Mouse (Mus musculus): ENCODE measurements around the gene Nfic. TPM values are rescaled to one million over a fixed set of nuclear protein-coding genes. Genes with fewer than 3 reads are reported as not detected.
A peak's percentile ranks its signal among the peaks of the same experiment; 100 is the strongest.

Gene Nfic
- polyA plus RNA-seq, 1 experiment from 2014 or later, result 19.8 TPM

GRCm38 (mm10) chr10:81366477-81367206, 88.8 kb downstream of the Nfic start:
- H3K27me3 ChIP-seq (ENCODE audit: low read depth, poor library complexity, severe bottlenecking), result peaks cover 40% of the 10 kb centered on the region
- H3K4me3 ChIP-seq, result 0 out of 2 replicates have a peak overlapping the region, but pooled peaks have one; percentile 2
- peaks cover 75% of the 10 kb centered on the region for H3K36me3 ChIP-seq
- DNase-seq (ENCODE audit: low spot score), result no peak
- WGBS, result 83% methylated on average over 6 of the region's 6 CpGs
- no peaks in the 10 kb centered on the region for H3K9me3 ChIP-seq (replicated peaks)
- H3K27ac ChIP-seq, result no peak overlapping the region
- H3K4me1 ChIP-seq, result peaks cover 49% of the 10 kb centered on the region

GRCm38 (mm10) chr10:81365672-81366476, 89.6 kb downstream of the Nfic start, which contains the start of gene 4930404N11Rik:
TSS of gene 4930404N11Rik (minus strand) at chr10:81365816.
- peaks cover 40% of the 10 kb centered on the region for H3K27me3 ChIP-seq (ENCODE audit: low read depth, poor library complexity, severe bottlenecking)
- no peaks in the 10 kb centered on the region for H3K9me3 ChIP-seq (replicated peaks)
- H3K36me3 ChIP-seq, result peaks cover 75% of the 10 kb centered on the region
- DNase-seq (ENCODE audit: low spot score), result no peak
- H3K27ac ChIP-seq, result no peak within 1 kb of the TSS
- H3K4me3 ChIP-seq, result peak within 1 kb of the TSS; percentile 47
- H3K4me1 ChIP-seq, result peaks cover 56% of the 10 kb centered on the region
- 29% methylated on average over 12 of the region's 12 CpGs for WGBS

GRCm38 (mm10) chr10:81365073-81365472, 90.4 kb downstream of the Nfic start:
- Histone ChIP-seq H3K36me3 (peaks cover 67% of the 10 kb centered on the region), H3K27me3 (ENCODE audit: low read depth, poor library complexity, severe bottlenecking) (peaks cover 40% of the 10 kb centered on the region), H3K9me3 (replicated peaks) (no peaks in the 10 kb centered on the region), H3K4me3 (peak overlapping the region; percentile 47), H3K27ac (no peak overlapping the region), H3K4me1 (peaks cover 62% of the 10 kb centered on the region)
- 38% methylated on average over 4 of the region's 4 CpGs for WGBS
- DNase-seq (ENCODE audit: low spot score), result no peak

DNA sequence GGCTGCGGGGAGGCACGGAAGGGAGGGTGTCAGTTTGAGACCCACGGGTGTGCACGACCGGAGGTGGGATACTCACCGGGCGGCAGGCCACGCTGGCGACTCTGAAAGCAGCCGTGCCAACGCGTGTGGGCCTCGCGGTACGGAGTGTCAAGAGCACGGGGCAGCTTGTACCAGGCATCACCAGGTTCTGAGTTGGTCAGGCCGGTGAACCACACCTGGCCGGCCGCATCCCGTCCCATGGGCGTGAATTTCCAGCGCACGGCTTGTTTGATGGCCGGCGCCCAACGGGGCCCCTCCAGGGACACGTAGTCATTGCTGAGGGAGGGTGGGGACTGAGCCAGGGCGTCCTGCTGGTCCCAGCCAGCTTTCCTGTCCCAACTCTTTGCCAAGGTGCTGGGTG, 90.8 kb downstream of the Nfic start:
- 11% methylated on average over 28 of the region's 28 CpGs for WGBS
- Histone ChIP-seq H3K4me3 (peak overlapping the region; percentile 47), H3K27ac (no peak overlapping the region), H3K4me1 (peaks cover 64% of the 10 kb centered on the region), H3K36me3 (peaks cover 63% of the 10 kb centered on the region), H3K9me3 (replicated peaks) (no peaks in the 10 kb centered on the region), H3K27me3 (ENCODE audit: low read depth, poor library complexity, severe bottlenecking) (peaks cover 40% of the 10 kb centered on the region)
- no peak for DNase-seq (ENCODE audit: low spot score)

DNA sequence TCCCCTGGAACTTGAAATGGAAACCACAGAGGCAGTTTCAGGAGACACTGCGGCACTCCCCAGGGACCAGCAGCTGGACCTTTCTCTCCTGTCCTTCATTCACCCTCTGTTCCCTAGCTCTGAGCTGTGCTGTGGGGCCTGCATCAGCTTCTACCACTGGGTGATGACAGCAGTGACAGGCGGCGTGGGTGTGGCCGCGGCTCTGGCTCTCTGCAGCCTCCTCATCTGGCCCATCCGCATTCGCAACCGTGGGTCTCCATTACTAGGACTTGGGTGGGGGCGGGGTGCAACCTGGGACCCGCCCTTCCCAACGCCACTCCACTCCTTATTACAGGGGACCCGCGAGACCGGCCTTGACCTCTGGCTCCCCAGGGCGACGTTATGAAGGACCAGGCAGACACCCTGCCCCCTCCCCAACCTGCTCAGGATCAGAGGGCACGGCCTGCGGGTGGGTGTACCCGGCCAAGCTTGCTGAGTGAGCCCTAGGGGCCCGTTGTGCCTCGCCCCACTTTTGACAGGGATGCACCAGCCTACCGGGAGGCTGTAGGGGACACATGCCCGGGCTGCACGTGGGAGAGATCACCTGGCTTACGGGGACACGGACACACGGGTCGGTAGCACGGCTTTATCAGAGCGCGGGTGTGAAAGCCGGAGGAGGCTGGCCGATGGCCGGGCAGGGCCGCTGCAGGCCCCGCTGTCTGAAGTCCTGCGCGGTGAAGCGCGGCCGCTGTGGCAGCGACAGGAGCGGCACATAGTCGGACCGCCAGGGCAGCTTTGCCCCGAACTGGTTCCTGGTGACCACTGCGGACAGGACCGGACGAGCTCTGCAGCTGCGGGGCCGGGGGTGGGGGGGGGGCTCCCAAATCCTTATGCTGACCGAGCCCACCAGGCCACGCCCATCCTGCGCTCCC, 91.7 kb downstream of the Nfic start:
- 9% methylated on average over 54 of the region's 54 CpGs for WGBS
- DNase-seq (ENCODE audit: low spot score), result no peak
- H3K27ac ChIP-seq, result peak overlapping the region; percentile 21; the same call in 1 of the 2 replicates
- H3K9me3 ChIP-seq (replicated peaks), result no peaks in the 10 kb centered on the region
- peaks cover 53% of the 10 kb centered on the region for H3K36me3 ChIP-seq
- peaks cover 74% of the 10 kb centered on the region for H3K4me1 ChIP-seq
- peaks cover 48% of the 10 kb centered on the region for H3K27me3 ChIP-seq (ENCODE audit: low read depth, poor library complexity, severe bottlenecking)
- H3K4me3 ChIP-seq, result peak overlapping the region; percentile 47

GRCm38 (mm10) chr10:81362336-81362949, 93.0 kb downstream of the Nfic start:
- DNase-seq (ENCODE audit: low spot score), result no peak
- H3K27ac ChIP-seq, result no peak overlapping the region
- peaks cover 57% of the 10 kb centered on the region for H3K27me3 ChIP-seq (ENCODE audit: low read depth, poor library complexity, severe bottlenecking)
- 74% methylated on average over 12 of the region's 12 CpGs for WGBS
- H3K4me3 ChIP-seq, result 0 out of 2 replicates have a peak overlapping the region, but pooled peaks have one; percentile 2
- peaks cover 41% of the 10 kb centered on the region for H3K36me3 ChIP-seq
- no peaks in the 10 kb centered on the region for H3K9me3 ChIP-seq (replicated peaks)
- peaks cover 87% of the 10 kb centered on the region for H3K4me1 ChIP-seq

- Histone ChIP-seq H3K4me3 (no peak overlapping the region), H3K36me3 (peaks cover 23% of the 10 kb centered on the region), H3K9me3 (replicated peaks) (no peaks in the 10 kb centered on the region), H3K27me3 (ENCODE audit: low read depth, poor library complexity, severe bottlenecking) (peaks cover 68% of the 10 kb centered on the region), H3K4me1 (peaks cover 86% of the 10 kb centered on the region), H3K27ac (peak overlapping the region; percentile 7; the same call in 1 of the 2 replicates)
- DNase-seq (ENCODE audit: low spot score), result no peak
- WGBS, result 67% methylated on average over 8 of the region's 8 CpGs
Observed at GRCm38 (mm10) chr10:81360721-81361120, 94.7 kb downstream of the Nfic start.

- peaks cover 23% of the 10 kb centered on the region for H3K36me3 ChIP-seq
- WGBS, result 85% methylated on average over 1 of the region's 1 CpGs
- DNase-seq (ENCODE audit: low spot score), result no peak
- peaks cover 50% of the 10 kb centered on the region for H3K27me3 ChIP-seq (ENCODE audit: low read depth, poor library complexity, severe bottlenecking)
- no peak overlapping the region for H3K27ac ChIP-seq
- no peaks in the 10 kb centered on the region for H3K9me3 ChIP-seq (replicated peaks)
- no peak overlapping the region; the same call in 1 of the 2 replicates for H3K4me3 ChIP-seq
- H3K4me1 ChIP-seq, result peaks cover 81% of the 10 kb centered on the region
Observed at GRCm38 (mm10) chr10:81358841-81359240, 96.6 kb downstream of the Nfic start.

DNA sequence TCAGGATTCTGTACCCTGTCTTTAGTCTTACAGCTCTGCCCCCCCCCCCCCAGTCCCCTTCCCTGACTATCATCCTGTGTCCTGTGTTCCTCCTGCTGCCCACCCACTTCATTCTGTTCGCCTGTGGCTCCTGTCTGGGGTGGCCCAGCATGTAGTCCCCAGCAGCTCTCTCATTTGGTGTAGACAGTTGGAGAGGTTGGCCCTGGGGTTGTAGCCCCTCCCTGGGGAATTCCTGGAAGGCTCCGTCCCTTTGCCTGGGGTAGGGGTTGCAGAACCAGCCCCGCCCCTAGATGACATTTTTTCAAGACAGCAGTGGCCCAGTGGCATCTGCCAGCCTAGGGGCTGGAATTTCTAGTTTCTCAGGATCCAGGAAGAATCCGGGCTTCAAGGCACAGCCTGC, 97.2 kb downstream of the Nfic start:
- H3K4me3 ChIP-seq, result peak overlapping the region; percentile 82
- no peak overlapping the region for H3K27ac ChIP-seq
- 43% methylated on average over 4 of the region's 4 CpGs for WGBS

DNA sequence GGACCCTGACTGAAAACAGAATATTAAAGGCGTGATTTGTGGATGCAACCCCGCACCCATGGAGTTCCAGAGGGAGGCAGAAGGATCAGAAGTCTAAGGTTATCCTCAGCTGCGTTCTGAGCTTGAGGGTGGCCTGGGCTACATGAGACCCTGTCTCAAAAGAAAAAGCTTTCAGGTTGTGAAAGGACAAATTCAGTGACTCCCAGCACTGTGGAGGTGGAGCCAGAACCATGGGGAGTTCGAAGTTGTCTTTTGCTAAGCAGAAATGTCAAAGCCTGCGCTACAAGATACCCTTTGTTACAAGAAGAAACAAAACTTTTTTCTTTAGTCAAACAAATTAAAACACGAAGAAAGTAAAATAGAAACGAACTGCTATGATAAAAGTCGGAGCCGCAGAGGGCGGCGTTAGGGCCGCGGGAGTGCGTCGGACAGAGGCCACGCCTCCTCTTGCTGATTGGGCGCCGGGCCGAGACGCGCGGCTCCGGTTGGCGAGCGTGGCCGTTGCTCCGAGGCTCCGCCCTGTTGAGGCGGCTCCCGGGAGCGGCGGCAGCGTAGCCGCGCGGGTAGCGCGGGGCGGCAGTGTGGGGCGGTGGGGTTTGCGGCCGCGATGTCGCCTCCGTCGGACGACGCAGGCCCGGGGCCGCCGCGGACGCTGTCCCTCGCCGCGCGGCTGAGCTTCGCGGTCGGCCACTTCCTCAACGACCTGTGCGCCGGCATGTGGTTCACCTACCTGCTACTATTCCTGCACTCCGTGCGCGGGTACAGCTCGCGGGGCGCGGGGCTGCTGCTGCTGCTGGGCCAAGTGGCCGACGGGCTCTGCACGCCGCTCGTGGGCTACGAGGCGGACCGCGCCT, 98.2 kb downstream of the Nfic start, which contains the start of gene Mfsd12:
Gene Mfsd12, plus strand, starts transcription at position 501 of the 854 bp plus-strand sequence.
- H3K36me3 ChIP-seq, result peaks cover 13% of the 10 kb centered on the region
- DNase-seq (ENCODE audit: low spot score), result peak; percentile 90
- H3K4me1 ChIP-seq, result peaks cover 70% of the 10 kb centered on the region
- WGBS, result 2% methylated on average over 79 of the region's 79 CpGs
- peak within 1 kb of the TSS; percentile 84 for H3K27ac ChIP-seq
- no peaks in the 10 kb centered on the region for H3K9me3 ChIP-seq (replicated peaks)
- H3K27me3 ChIP-seq (ENCODE audit: low read depth, poor library complexity, severe bottlenecking), result peaks cover 33% of the 10 kb centered on the region
- peak within 1 kb of the TSS; percentile 82 for H3K4me3 ChIP-seq

More for the DNA sequence above, 97.2 kb downstream of the Nfic start:
- peaks cover 43% of the 10 kb centered on the region for H3K27me3 ChIP-seq (ENCODE audit: low read depth, poor library complexity, severe bottlenecking)
- peaks cover 75% of the 10 kb centered on the region for H3K4me1 ChIP-seq
- no peaks in the 10 kb centered on the region for H3K9me3 ChIP-seq (replicated peaks)
- peaks cover 23% of the 10 kb centered on the region for H3K36me3 ChIP-seq
- no peak for DNase-seq (ENCODE audit: low spot score)

- Histone ChIP-seq H3K36me3 (0 out of 2 replicates have a peak, but pooled peaks cover 6% of the 10 kb centered on the region), H3K9me3 (replicated peaks) (no peaks in the 10 kb centered on the region), H3K4me3 (peak overlapping the region; percentile 82), H3K27me3 (ENCODE audit: low read depth, poor library complexity, severe bottlenecking) (peaks cover 30% of the 10 kb centered on the region), H3K4me1 (peaks cover 71% of the 10 kb centered on the region), H3K27ac (peak overlapping the region; percentile 61)
- whole genome bisulfite sequencing, result 59% methylated on average over 12 of the region's 12 CpGs
- no peak for DNase-seq (ENCODE audit: low spot score)
Observed at GRCm38 (mm10) chr10:81356352-81356990, 99.0 kb downstream of the Nfic start.
